Mouse (Mus musculus) bone marrow macrophage, adult 2 months (primary cell): Measurements from ENCODE around the gene Zfp747.

Source experiments
- CTCF ChIP-seq: IDR thresholded peaks from 2 replicates; pipeline ENCODE4 v1.5.1; 2012; ENCODE audit warnings: low read depth, mild to moderate bottlenecking, low read length, moderate library complexity
- POLR2A ChIP-seq: IDR thresholded peaks from 2 replicates; pipeline ENCODE4 v1.6.1; 2012; ENCODE audit warnings: mild to moderate bottlenecking, low read depth, low read length, borderline replicate concordance

DNA sequence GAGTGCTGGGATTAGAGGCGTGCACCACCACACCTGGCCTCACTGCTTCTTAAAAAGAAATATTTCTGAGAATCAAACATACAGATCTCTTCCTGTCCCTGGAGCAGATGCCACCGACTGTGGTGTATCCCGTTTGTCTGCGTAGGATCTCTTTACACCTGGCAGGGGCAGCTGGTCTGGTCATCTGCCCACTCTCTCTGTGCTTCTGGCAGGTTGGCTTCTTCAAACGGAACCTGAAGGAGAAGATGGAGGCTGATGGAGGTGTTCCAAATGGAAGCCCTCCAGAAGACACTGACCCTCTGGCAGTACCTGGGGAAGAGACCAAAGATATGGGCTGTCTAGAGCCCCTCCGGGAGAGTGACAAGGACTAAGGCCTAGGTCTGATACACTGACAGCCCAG lies 42.6 kb downstream of the Zfp747 start:
- TF ChIP-seq CTCF = no peak
- no peak for TF ChIP-seq POLR2A
